Mouse (Mus musculus) intestine, embryonic 15.5 days (tissue): ENCODE results near the gene Gm2974. TPM values are rescaled to one million over a fixed set of nuclear protein-coding genes. Genes with fewer than 3 reads are reported as not detected.
"Not testable (repeated sequence)": the region's sequence is repeated elsewhere in the genome, so short reads cannot be mapped to it uniquely, and the experiment has no call there.

Experiments
- ATAC-seq: fragments of 200-750 bp; cut with Nextera tagmentation; 2 replicates; pipeline ENCODE4 v1.8.0; 2017; ENCODE audit warnings: moderate TSS enrichment, moderate library complexity
- H3K27ac ChIP-seq: fragments of 300-500 bp; sonication (generic); 2 replicates; pipeline ENCODE4 v1.5.1; 2015; ENCODE audit warnings: mild to moderate bottlenecking, inconsistent platforms
- H3K27me3 ChIP-seq: fragments of 300-500 bp; sonication (generic); replicated peaks from 2 replicates; pipeline ENCODE4 v1.6.1; 2015; ENCODE audit warnings: inconsistent platforms
- H3K36me3 ChIP-seq: fragments of 300-500 bp; sonication (generic); 2 replicates; pipeline ENCODE4 v1.6.1; 2015; ENCODE audit warnings: inconsistent platforms
- H3K4me1 ChIP-seq: fragments of 300-500 bp; sonication (generic); replicated peaks from 2 replicates; pipeline ENCODE4 v1.6.1; 2015; ENCODE audit warnings: inconsistent platforms
- H3K4me2 ChIP-seq: fragments of 300-500 bp; sonication (generic); replicated peaks from 2 replicates; pipeline ENCODE4 v1.6.1; 2015; ENCODE audit warnings: mild to moderate bottlenecking, inconsistent platforms
- H3K4me3 ChIP-seq: fragments of 300-500 bp; sonication (generic); replicated peaks from 2 replicates; pipeline ENCODE4 v1.5.1; 2015; ENCODE audit warnings: inconsistent platforms
- H3K9ac ChIP-seq: fragments of 300-500 bp; sonication (generic); 2 replicates; pipeline ENCODE4 v1.6.1; 2015; ENCODE audit warnings: inconsistent platforms
- H3K9me3 ChIP-seq: fragments of 300-500 bp; sonication (generic); 2 replicates; pipeline ENCODE4 v1.6.1; 2016; ENCODE audit warnings: inconsistent platforms
- WGBS: fragments of 180-500 bp; shearing (Covaris S2); methylation state at CpG from one replicate; pipeline ENCODE4 v1.1.7; 2015; 5-methylcytosine and 5-hydroxymethylcytosine counted together
- polyA plus RNA-seq: library from polyadenylated mRNA; unstranded; fragments of >200 nt; fragmentation: Nextera tagmentation; extraction: Ambion mirVana; gene quantifications from 2 replicates; pipeline ENCODE4 v1.2.1, GENCODE M21; 2015

Gm2974 gene
- 0.21 TPM in 1 of 2 replicates, not detected in the other for polyA plus RNA-seq

GRCm38 (mm10) chr14:4182491-4183210 is at the start of gene Gm2974:
Gm2974 (plus strand) TSS chr14:4182576.
- not testable (repeated sequence) for H3K9ac ChIP-seq, ATAC-seq, H3K4me1 ChIP-seq, H3K27me3 ChIP-seq, H3K9me3 ChIP-seq, H3K36me3 ChIP-seq, H3K27ac ChIP-seq
- Histone ChIP-seq H3K4me2 (peak within 1 kb of the TSS; percentile 63), H3K4me3 (peak within 1 kb of the TSS; percentile 24)
- 15% methylated on average over 43 of the region's 59 CpGs for WGBS

- ATAC-seq, H3K4me1 ChIP-seq, H3K27me3 ChIP-seq, H3K4me2 ChIP-seq, H3K36me3 ChIP-seq, H3K27ac ChIP-seq, H3K9ac ChIP-seq, H3K4me3 ChIP-seq, H3K9me3 ChIP-seq: not testable (repeated sequence)
- WGBS, result 69% methylated on average over 4 of the region's 4 CpGs
Observed at GRCm38 (mm10) chr14:4141646-4142045, 40.7 kb upstream of the Gm2974 start.

- H3K4me1 ChIP-seq, H3K27me3 ChIP-seq, H3K36me3 ChIP-seq, ATAC-seq, H3K4me2 ChIP-seq, H3K9ac ChIP-seq, H3K27ac ChIP-seq, H3K9me3 ChIP-seq, H3K4me3 ChIP-seq: not testable (repeated sequence)
- WGBS, result 60% methylated on average over 1 of the region's 2 CpGs
Observed at GRCm38 (mm10) chr14:4164730-4165129, 17.6 kb upstream of the Gm2974 start, which contains the start of gene Gm3127. Gm3127 (plus strand) TSS chr14:4165030.

GRCm38 (mm10) chr14:4182030-4182429 is 346 bp upstream of the Gm2974 start:
- not testable (repeated sequence) for H3K27me3 ChIP-seq, H3K27ac ChIP-seq, ATAC-seq, H3K4me1 ChIP-seq, H3K9ac ChIP-seq, H3K36me3 ChIP-seq, H3K9me3 ChIP-seq
- Histone ChIP-seq H3K4me2 (peak overlapping the region; percentile 63), H3K4me3 (peak overlapping the region; percentile 24)
- WGBS, result 8% methylated on average over 11 of the region's 14 CpGs

GRCm38 (mm10) chr14:4183375-4183774 is 999 bp downstream of the Gm2974 start:
- not testable (repeated sequence) for H3K27ac ChIP-seq, H3K4me3 ChIP-seq, H3K36me3 ChIP-seq, H3K4me2 ChIP-seq, H3K9me3 ChIP-seq, H3K9ac ChIP-seq, H3K27me3 ChIP-seq, H3K4me1 ChIP-seq, ATAC-seq
- 30% methylated on average over 7 of the region's 10 CpGs for WGBS

GRCm38 (mm10) chr14:4249331-4249730 is 67.0 kb downstream of the Gm2974 start, which contains the start of gene Gm3138:
Gm3138 (plus strand) TSS chr14:4249631.
- H3K4me2 ChIP-seq, H3K4me1 ChIP-seq, H3K9me3 ChIP-seq, ATAC-seq, H3K36me3 ChIP-seq, H3K4me3 ChIP-seq, H3K27ac ChIP-seq, H3K27me3 ChIP-seq, H3K9ac ChIP-seq: not testable (repeated sequence)
- WGBS, result no CpG with 5 or more reads among the region's 2 CpGs

Other genes with a start within 250 kb of the Gm2974 start
- gene Gm3095, start 219.0 kb upstream of the Gm2974 start, polyA plus RNA-seq, result not detected in 2 replicates
- gene Gm3099, start 184.2 kb upstream of the Gm2974 start, polyA plus RNA-seq, result not detected in 2 replicates
- gene Gm5796, start 158.6 kb upstream of the Gm2974 start, polyA plus RNA-seq, result 0.18 TPM in 1 of 2 replicates, not detected in the other
- gene Gm3115, start 98.5 kb upstream of the Gm2974 start, polyA plus RNA-seq, result not detected in 2 replicates
- gene Gm8108, start 72.0 kb upstream of the Gm2974 start, polyA plus RNA-seq, result 0.21 and 0.62 TPM in 2 replicates
- not detected in 2 replicates for gene Gm3127, start 17.5 kb upstream of the Gm2974 start, polyA plus RNA-seq
- gene Gm3138, start 67.1 kb downstream of the Gm2974 start, polyA plus RNA-seq, result not detected in 2 replicates
- gene Gm3149, start 134.7 kb downstream of the Gm2974 start, polyA plus RNA-seq, result not detected in 2 replicates
- 0.15 and 0.21 TPM in 2 replicates for gene 2610042L04Rik, start 152.2 kb downstream of the Gm2974 start, polyA plus RNA-seq
- gene Gm3159, start 214.9 kb downstream of the Gm2974 start, polyA plus RNA-seq, result not detected in 2 replicates
- gene Gm3164, start 232.9 kb downstream of the Gm2974 start, polyA plus RNA-seq, result 0.15 TPM in 1 of 2 replicates, not detected in the other
- not detected in 2 replicates for gene Gm3173, start 248.4 kb downstream of the Gm2974 start, polyA plus RNA-seq